Mouse (Mus musculus) olfactory bulb, adult 2 months (tissue): Measurements from ENCODE around the gene Gm7271.

Experiments
- CTCF ChIP-seq: fragments of 200-500 bp; IDR thresholded peaks from 2 replicates; pipeline ENCODE4 v1.5.1; 2012; ENCODE audit warnings: low read depth, mild to moderate bottlenecking, low read length, moderate library complexity; ENCODE audit not compliant: insufficient read depth
- POLR2A ChIP-seq: fragments of 200-500 bp; IDR thresholded peaks from 2 replicates; pipeline ENCODE4 v1.6.1; 2012; ENCODE audit warnings: mild to moderate bottlenecking, low read depth, low read length, moderate library complexity; ENCODE audit not compliant: insufficient read depth

DNA sequence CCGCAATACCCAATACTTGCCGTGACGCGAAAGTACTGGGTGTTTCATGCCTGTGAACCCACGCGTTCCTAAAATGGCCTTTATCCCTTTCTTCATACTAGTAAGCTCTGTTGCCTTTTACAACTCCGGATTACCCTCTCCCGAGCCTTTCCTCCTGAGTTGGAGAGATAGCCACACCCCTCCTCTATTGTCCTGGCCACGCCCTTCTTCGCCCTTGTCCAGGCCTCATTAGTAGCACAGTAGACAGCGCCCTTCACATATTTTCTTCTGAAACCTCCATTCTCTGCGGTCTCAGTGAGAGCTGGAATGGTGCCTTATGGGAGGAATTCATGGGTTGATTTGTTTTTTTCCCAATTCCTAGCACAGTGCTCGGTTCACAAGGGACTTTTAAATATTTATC lies 11.3 kb downstream of the Gm7271 start:
- no peak for TF ChIP-seq CTCF
- no peak for TF ChIP-seq POLR2A
